Comparison of ENCODE assay signal across 16 mouse cellular contexts in the genomic region with DNA sequence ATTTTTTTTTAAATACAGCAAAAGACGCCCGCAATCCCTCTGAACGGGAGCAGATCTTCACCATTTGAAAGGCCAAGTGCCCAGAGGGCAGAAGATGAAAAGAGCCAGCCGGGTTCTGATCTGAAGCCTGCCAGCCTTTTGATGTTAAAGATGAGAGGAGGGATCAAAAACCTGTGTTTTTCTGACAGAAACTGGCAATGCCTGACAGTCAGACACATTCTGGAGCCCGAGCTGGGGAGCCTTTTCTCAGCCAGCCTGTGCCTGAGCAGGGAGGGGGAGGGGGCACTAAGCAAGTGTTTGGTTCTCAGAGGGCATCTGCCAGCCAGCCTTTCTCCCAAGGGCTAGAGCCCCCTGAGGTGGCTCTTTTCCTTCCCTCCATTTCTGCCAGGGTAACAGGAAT. TPM values are rescaled to one million over a fixed set of nuclear protein-coding genes. Genes with fewer than 3 reads are reported as not detected.
DNase-seq lines count a peak whose midpoint lies in the region; ATAC-seq and TF ChIP-seq lines count a peak whose summit lies in the region.
"Had no signal": no experiment of that assay in that cellular context is flagged by ENCODE, and none has a peak within 500 bp of the region (broad histone marks: within the 10 kb centered on the region; RNA-seq: fewer than 3 reads in every experiment).

No protein-coding gene starts in this region.

- H3K36me3 ChIP-seq in hindbrain, embryonic 11.5 days (ENCODE audit: control insufficient read depth, insufficient read depth, low read length): no peaks in the 10 kb centered on the region
- no peaks in the 10 kb centered on the region for H3K36me3 ChIP-seq in hindbrain, embryonic 14.5 days (replicated peaks; ENCODE audit: control insufficient read depth, insufficient read depth)
- H3K36me3 ChIP-seq in CH12.LX (replicated peaks in 1 of 2; ENCODE audit: control insufficient read depth in 1 of 2, insufficient read depth in 1 of 2, low read length in 1 of 2): no peaks in the 10 kb centered on the region
- no peaks in the 10 kb centered on the region for H3K36me3 ChIP-seq in hindbrain, embryonic 16.5 days (ENCODE audit: control insufficient read depth, insufficient read depth, low read length)
- H3K36me3 ChIP-seq: embryonic facial prominence, embryonic 13.5 days; intestine, embryonic 15.5 days; liver, embryonic 12.5 days had no signal

- no peak overlapping the region for H3K4me3 ChIP-seq in hindbrain, embryonic 11.5 days (ENCODE audit: low read depth, low read length)
- H3K4me3 ChIP-seq in hindbrain, embryonic 14.5 days (replicated peaks; ENCODE audit: low read length): no peak overlapping the region
- no peak overlapping the region for H3K4me3 ChIP-seq in CH12.LX (replicated peaks in 1 of 3; ENCODE audit: low read depth in 2 of 3, low read length in 2 of 3, poor library complexity in 1 of 3)
- no peak overlapping the region for H3K4me3 ChIP-seq in hindbrain, embryonic 16.5 days (ENCODE audit: low read length)
- H3K4me3 ChIP-seq: embryonic facial prominence, embryonic 13.5 days; intestine, embryonic 15.5 days; liver, embryonic 12.5 days had no signal

- in situ Hi-C loops in CH12.LX (cut with MboI; ENCODE audit: low pct_ligation_motif_present, low pct_unique_long_range_greater_than_20kb, low sequenced_read_pairs): no loop called here

- no peaks in the 10 kb centered on the region for H3K27me3 ChIP-seq in hindbrain, embryonic 11.5 days (ENCODE audit: control insufficient read depth, insufficient read depth, low read length)
- H3K27me3 ChIP-seq in hindbrain, embryonic 14.5 days (ENCODE audit: control insufficient read depth, insufficient read depth, low read length): no peaks in the 10 kb centered on the region
- no peaks in the 10 kb centered on the region for H3K27me3 ChIP-seq in CH12.LX (replicated peaks)
- H3K27me3 ChIP-seq in hindbrain, embryonic 16.5 days (replicated peaks; ENCODE audit: control insufficient read depth, insufficient read depth, low read length): no peaks in the 10 kb centered on the region
- H3K27me3 ChIP-seq: embryonic facial prominence, embryonic 13.5 days; intestine, embryonic 15.5 days; liver, embryonic 12.5 days; Patski had no signal

- H3K9ac ChIP-seq in hindbrain, embryonic 11.5 days (ENCODE audit: low read depth, low read length): no peak overlapping the region
- H3K9ac ChIP-seq in hindbrain, embryonic 14.5 days: no peak overlapping the region
- no peak overlapping the region for H3K9ac ChIP-seq in CH12.LX (ENCODE audit: insufficient read depth, low read depth)
- no peak overlapping the region for H3K9ac ChIP-seq in hindbrain, embryonic 16.5 days (ENCODE audit: low read depth, low read length)
- H3K9ac ChIP-seq: embryonic facial prominence, embryonic 13.5 days; intestine, embryonic 15.5 days; liver, embryonic 12.5 days had no signal

- H3K4me2 ChIP-seq in hindbrain, embryonic 11.5 days (replicated peaks; ENCODE audit: low read depth, low read length): no peak overlapping the region
- no peak overlapping the region for H3K4me2 ChIP-seq in hindbrain, embryonic 14.5 days (replicated peaks)
- no peak overlapping the region for H3K4me2 ChIP-seq in CH12.LX (ENCODE audit: insufficient read depth, low read depth, poor library complexity, severe bottlenecking)
- H3K4me2 ChIP-seq in hindbrain, embryonic 16.5 days (ENCODE audit: low read length): no peak overlapping the region
- H3K4me2 ChIP-seq: embryonic facial prominence, embryonic 13.5 days; intestine, embryonic 15.5 days; liver, embryonic 12.5 days had no signal

- TF ChIP-seq RAD21 in CH12.LX (IDR thresholded peaks at IDR 0.05; ENCODE audit: low read depth, low read length): no peak

- 64% methylated on average over 5 of the region's 5 CpGs for WGBS in hindbrain, embryonic 11.5 days
- 47% methylated on average over 5 of the region's 5 CpGs for WGBS in hindbrain, embryonic 14.5 days
- WGBS in hindbrain, embryonic 16.5 days: 41% methylated on average over 5 of the region's 5 CpGs

- DNase-seq in hindbrain, embryonic 11.5 days (ENCODE audit: low spot score): no peak
- DNase-seq in hindbrain, embryonic 14.5 days (ENCODE audit: low spot score): no peak
- DNase-seq in CH12.LX (ENCODE audit: extremely low read depth): peak; percentile 35
- DNase-seq in brain, adult 2 months (ENCODE audit: low read depth, low spot score): peak; percentile 41
- no peak for DNase-seq in left cerebral cortex, adult 18-20 months (ENCODE audit: low spot score in 2 of 2)
- no peak for DNase-seq in lung, postnatal 36 days
- DNase-seq: cerebellum, postnatal 36 days; heart, adult 11 months; kidney, postnatal 4 days; lung, postnatal 10 days; thymus, postnatal 36 days had no signal

- no peaks in the 10 kb centered on the region for H3K4me1 ChIP-seq in hindbrain, embryonic 11.5 days (replicated peaks; ENCODE audit: control insufficient read depth, insufficient read depth, low read length)
- H3K4me1 ChIP-seq in hindbrain, embryonic 14.5 days (replicated peaks; ENCODE audit: control insufficient read depth, insufficient read depth, low read length): no peaks in the 10 kb centered on the region
- H3K4me1 ChIP-seq in CH12.LX (ENCODE audit: control insufficient read depth in 1 of 2, insufficient read depth in 2 of 2): peaks cover 0 to 46% of the 10 kb centered on the region in 2 experiments; a peak in 2 of 4 replicates
- no peaks in the 10 kb centered on the region for H3K4me1 ChIP-seq in hindbrain, embryonic 16.5 days (ENCODE audit: control insufficient read depth, insufficient read depth, low read depth, low read length)

- no peak overlapping the region for H3K27ac ChIP-seq in hindbrain, embryonic 11.5 days (ENCODE audit: low read depth, low read length)
- H3K27ac ChIP-seq in hindbrain, embryonic 14.5 days: no peak overlapping the region
- no peak overlapping the region for H3K27ac ChIP-seq in CH12.LX (ENCODE audit: insufficient read depth, low read depth)
- peak overlapping the region; percentile 25; the same call in 1 of the 2 replicates for H3K27ac ChIP-seq in hindbrain, embryonic 16.5 days (ENCODE audit: low read depth, low read length)
- H3K27ac ChIP-seq: embryonic facial prominence, embryonic 13.5 days; intestine, embryonic 15.5 days; liver, embryonic 12.5 days had no signal

- no peak for TF ChIP-seq POLR2A in CH12.LX (IDR thresholded peaks at IDR 0.05; ENCODE audit: low read depth, low read length)

- dilution Hi-C loops in CH12.LX (cut with MboI; ENCODE audit: extremely low pct_ligation_motif_present, extremely low pct_unique_long_range_greater_than_20kb, low sequenced_read_pairs): no loop called here

- ATAC-seq in hindbrain, embryonic 11.5 days (ENCODE audit: low FRiP score): 0 out of 2 replicates have a peak, but pooled peaks have one; percentile 2
- ATAC-seq in hindbrain, embryonic 14.5 days (ENCODE audit: low FRiP score): no peak
- ATAC-seq in hindbrain, embryonic 16.5 days: no peak
- ATAC-seq: intestine, embryonic 15.5 days; Patski had no signal

- TF ChIP-seq CTCF in CH12.LX (conservative IDR thresholded peaks at IDR 0.05 in 1 of 2, IDR thresholded peaks at IDR 0.05 in 1 of 2; ENCODE audit: low read depth in 2 of 2, low read length in 2 of 2): no peak

- no peaks in the 10 kb centered on the region for H3K9me3 ChIP-seq in hindbrain, embryonic 11.5 days (ENCODE audit: control insufficient read depth, low read length)
- H3K9me3 ChIP-seq in hindbrain, embryonic 14.5 days (ENCODE audit: control insufficient read depth, low read length): no peaks in the 10 kb centered on the region
- no peaks in the 10 kb centered on the region for H3K9me3 ChIP-seq in CH12.LX (replicated peaks; ENCODE audit: low read length)
- H3K9me3 ChIP-seq in hindbrain, embryonic 16.5 days (ENCODE audit: control insufficient read depth, low read length): no peaks in the 10 kb centered on the region
- H3K9me3 ChIP-seq: embryonic facial prominence, embryonic 13.5 days; intestine, embryonic 15.5 days; liver, embryonic 12.5 days had no signal

- no peaks in the 10 kb centered on the region for H3K79me2 ChIP-seq in CH12.LX (replicated peaks; ENCODE audit: control insufficient read depth, extremely low read depth, insufficient read depth, poor library complexity, severe bottlenecking)

- no peak for TF ChIP-seq EP300 in CH12.LX (IDR thresholded peaks at IDR 0.05; ENCODE audit: low read length)

TF ChIP-seq in CH12.LX, 34 proteins besides CTCF, POLR2A, EP300 and RAD21:
- no peak for TF ChIP-seq ZC3H11A (IDR thresholded peaks at IDR 0.05; ENCODE audit: low read depth, low read length)
- TF ChIP-seq ZNF384 (IDR thresholded peaks at IDR 0.05; ENCODE audit: low read depth, low read length): peak; percentile 3

RNA-seq across cellular contexts. Expression of a gene that starts 39.3 kb away (rescaled TPM):
- polyA plus RNA-seq in hindbrain, embryonic 11.5 days (2014; fragmentation: Nextera tagmentation; extraction: Ambion mirVana): 7.0 and 8.5 TPM in 2 replicates
- polyA plus RNA-seq in hindbrain, embryonic 14.5 days (2014; fragmentation: Nextera tagmentation; extraction: Ambion mirVana): 9.3 and 10.1 TPM in 2 replicates
- total RNA-seq in CH12.LX (2012; rRNA removed): 0.89 and 1.5 TPM in 2 replicates
- total RNA-seq in CH12.LX (2014; rRNA removed): 2.0 and 2.4 TPM in 2 replicates
- 8.7 and 13.8 TPM in 2 replicates for polyA plus RNA-seq in CH12.LX (2012; ENCODE audit: insufficient read length, low read depth)
- 6.4 and 7.8 TPM in 2 replicates for polyA plus RNA-seq in hindbrain, embryonic 16.5 days (2015; fragmentation: Nextera tagmentation; extraction: Ambion mirVana)
- 100 to 1,000 TPM; 118 to 119 TPM for total RNA-seq in left cerebral cortex, adult 18-20 months (2021)

Comparison
In these comparisons a context has a peak if more than half of its experiments do, and no peak if none do; other contexts are left out.
1. DNase-seq: peak in CH12.LX (single experiment) and brain, adult 2 months (single experiment); none in hindbrain, embryonic 11.5 days (single experiment), hindbrain, embryonic 14.5 days (single experiment), left cerebral cortex, adult 18-20 months (0 of 2) and lung, postnatal 36 days (single experiment).